Mouse (Mus musculus) liver, postnatal 0 days (tissue): ENCODE measurements around the gene Snx21.

Source experiments
- CTCF ChIP-seq: sonication (generic); IDR thresholded peaks from 2 replicates; pipeline ENCODE4 v1.5.1; 2016; ENCODE audit warnings: antibody characterized with exemption, low read depth
- EP300 ChIP-seq: IDR thresholded peaks from 2 replicates; pipeline ENCODE4 v1.6.1; 2016; ENCODE audit warnings: antibody characterized with exemption, low read depth, mild to moderate bottlenecking

DNA sequence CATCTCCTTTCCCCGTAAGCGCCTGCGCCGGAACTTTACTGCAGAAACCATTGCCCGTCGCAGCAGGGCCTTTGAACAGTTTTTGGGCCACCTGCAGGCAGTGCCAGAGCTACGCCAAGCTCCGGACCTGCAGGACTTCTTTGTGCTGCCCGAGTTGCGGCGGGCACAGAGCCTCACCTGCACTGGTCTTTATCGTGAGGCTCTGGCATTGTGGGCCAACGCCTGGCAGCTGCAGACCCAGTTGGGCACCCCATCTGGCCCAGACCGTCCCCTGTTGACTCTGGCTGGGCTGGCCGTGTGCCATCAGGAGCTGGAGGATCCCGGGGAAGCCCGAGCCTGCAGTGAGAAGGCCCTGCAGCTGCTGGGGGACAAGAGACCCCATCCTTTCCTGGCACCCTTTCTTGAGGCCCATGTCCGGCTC, 6.2 kb downstream of the Snx21 start:
- no peak for TF ChIP-seq CTCF
- TF ChIP-seq EP300 = no peak
